Mouse (Mus musculus) embryonic facial prominence, embryonic 14.5 days (tissue): ENCODE measurements at regions not wholly inside any gene's neighbourhood (a gene's known extent, or its start where the extent isn't known, plus 50 kb on each side); places are given as distances from the start of the nearest gene placed in this dataset.

ENCODE experiments used
- ATAC-seq: fragments of 200-750 bp; cut with Nextera tagmentation; 2 replicates; pipeline ENCODE4 v1.8.0; 2017; ENCODE audit warnings: low read depth, moderate number of reproducible peaks, moderate TSS enrichment
- DNase-seq: peaks from one replicate; pipeline ENCODE4 v3.0.0-alpha.2; 2015; ENCODE audit warnings: low spot score
- H3K27ac ChIP-seq: fragments of 300-500 bp; sonication (generic); replicated peaks from 2 replicates; pipeline ENCODE4 v1.5.1; 2014; ENCODE audit warnings: low read depth, mild to moderate bottlenecking, low read length, moderate library complexity
- H3K27me3 ChIP-seq: fragments of 300-500 bp; sonication (generic); replicated peaks from 2 replicates; pipeline ENCODE4 v1.6.1; 2014; ENCODE audit warnings: low read length; ENCODE audit not compliant: control insufficient read depth, insufficient read depth
- H3K36me3 ChIP-seq: fragments of 300-500 bp; sonication (generic); 2 replicates; pipeline ENCODE4 v1.6.1; 2014; ENCODE audit warnings: low read length, mixed read lengths; ENCODE audit not compliant: control insufficient read depth, insufficient read depth
- H3K4me1 ChIP-seq: fragments of 300-500 bp; sonication (generic); 2 replicates; pipeline ENCODE4 v1.6.1; 2014; ENCODE audit warnings: antibody characterized with exemption, low read length; ENCODE audit not compliant: control insufficient read depth, insufficient read depth
- H3K4me2 ChIP-seq: fragments of 300-500 bp; sonication (generic); 2 replicates; pipeline ENCODE4 v1.6.1; 2014; ENCODE audit warnings: low read depth, mild to moderate bottlenecking, low read length, moderate library complexity, mixed read lengths
- H3K4me3 ChIP-seq: fragments of 300-500 bp; sonication (generic); 2 replicates; pipeline ENCODE4 v1.5.1; 2014; ENCODE audit warnings: low read depth, mild to moderate bottlenecking, low read length
- H3K9ac ChIP-seq: fragments of 300-500 bp; sonication (generic); 2 replicates; pipeline ENCODE4 v1.6.1; 2014; ENCODE audit warnings: low read depth, mild to moderate bottlenecking, low read length, moderate library complexity, mixed read lengths
- H3K9me3 ChIP-seq: fragments of 300-500 bp; sonication (generic); 2 replicates; pipeline ENCODE4 v1.6.1; 2016; ENCODE audit warnings: low read length; ENCODE audit not compliant: control insufficient read depth
- WGBS: fragments of 180-500 bp; shearing (Covaris S2); extraction: QIAGEN DNeasy Blood & Tissue Kit; methylation state at CpG from one replicate; pipeline ENCODE4 v1.1.7; 2014; 5-methylcytosine and 5-hydroxymethylcytosine counted together

GRCm38 (mm10) chr3:136379741-136380398 is 54.0 kb upstream of the Bank1 start:
- H3K9me3 ChIP-seq = no peaks in the 10 kb centered on the region
- DNase-seq (no peak), ATAC-seq (no peak)
- H3K4me3 ChIP-seq = no peak overlapping the region
- H3K36me3 ChIP-seq = no peaks in the 10 kb centered on the region
- no peak overlapping the region for H3K9ac ChIP-seq
- no peaks in the 10 kb centered on the region for H3K27me3 ChIP-seq
- no peaks in the 10 kb centered on the region for H3K4me1 ChIP-seq
- H3K4me2 ChIP-seq = no peak overlapping the region
- 70% methylated on average over 6 of the region's 6 CpGs for WGBS
- no peak overlapping the region for H3K27ac ChIP-seq

GRCm38 (mm10) chr3:136376893-136377292 is 51.0 kb upstream of the Bank1 start:
- Histone ChIP-seq H3K9me3 (no peaks in the 10 kb centered on the region), H3K4me1 (no peaks in the 10 kb centered on the region), H3K9ac (no peak overlapping the region), H3K27me3 (no peaks in the 10 kb centered on the region), H3K36me3 (no peaks in the 10 kb centered on the region), H3K27ac (no peak overlapping the region), H3K4me3 (no peak overlapping the region), H3K4me2 (no peak overlapping the region)
- DNase-seq (no peak), ATAC-seq (no peak)
- WGBS = 65% methylated on average over 4 of the region's 4 CpGs
